16 mouse cellular contexts compared by ENCODE assay signal in genomic region chr2:158888531-158888930, GRCm38 (mm10).
DNase-seq lines count a peak whose midpoint lies in the region.
"Had no signal": no experiment of that assay in that cellular context is flagged by ENCODE, and none has a peak within 500 bp of the region (broad histone marks: within the 10 kb centered on the region; RNA-seq: fewer than 3 reads in every experiment).

No protein-coding gene starts in this region.

- DNase-seq in cerebellum, postnatal 14 days = peak; percentile 53 to 59
- no peak for DNase-seq in cerebellum, adult 9-10 months
- peak; percentile 40 to 61 for DNase-seq in layer of hippocampus, adult 18-20 months (ENCODE audit: low spot score in 2 of 2)
- DNase-seq in layer of hippocampus, adult 11-12 months (ENCODE audit: low spot score) = no peak
- peak; percentile 35 for DNase-seq in right cerebral cortex, postnatal 4 days
- no peak for DNase-seq in right cerebral cortex, postnatal 14 days
- DNase-seq in urinary bladder, postnatal 4 days (ENCODE audit: low spot score in 2 of 2) = no peak
- DNase-seq in kidney, postnatal 14 days = no peak
- DNase-seq: adrenal gland, postnatal 10 days; gastrocnemius, adult 2 months; gastrocnemius, postnatal 36 days; heart, adult 18-20 months; heart, postnatal 4 days; kidney, adult 9 months; kidney, postnatal 10 days; right cerebral cortex, adult 18-20 months had no signal

Comparison
In these comparisons a context has a peak if more than half of its experiments do, and no peak if none do; other contexts are left out.
1. DNase-seq: peak in cerebellum, postnatal 14 days (2 of 2), layer of hippocampus, adult 18-20 months (2 of 2) and right cerebral cortex, postnatal 4 days (single experiment); none in cerebellum, adult 9-10 months (single experiment), layer of hippocampus, adult 11-12 months (single experiment), right cerebral cortex, postnatal 14 days (single experiment), urinary bladder, postnatal 4 days (0 of 2) and kidney, postnatal 14 days (single experiment).